Mouse (Mus musculus) embryonic facial prominence, embryonic 13.5 days (tissue): ENCODE measurements at regions not wholly inside any gene's neighbourhood (a gene's known extent, or its start where the extent isn't known, plus 50 kb on each side); places are given as distances from the start of the nearest gene placed in this dataset.

Source experiments
- ATAC-seq: fragments of 200-750 bp; cut with Nextera tagmentation; 2 replicates; pipeline ENCODE4 v1.8.0; 2017; ENCODE audit warnings: low read depth; ENCODE audit not compliant: insufficient number of reproducible peaks, insufficient read depth, low FRiP score, low TSS enrichment
- H3K27ac ChIP-seq: fragments of 300-500 bp; sonication (generic); 2 replicates; pipeline ENCODE4 v1.5.1; 2015; ENCODE audit warnings: moderate library complexity, mild to moderate bottlenecking, inconsistent platforms
- H3K27me3 ChIP-seq: fragments of 300-500 bp; sonication (generic); 2 replicates; pipeline ENCODE4 v1.6.1; 2015; ENCODE audit warnings: mild to moderate bottlenecking, inconsistent platforms
- H3K36me3 ChIP-seq: fragments of 300-500 bp; sonication (generic); 2 replicates; pipeline ENCODE4 v1.6.1; 2015; ENCODE audit warnings: mild to moderate bottlenecking, inconsistent platforms
- H3K4me1 ChIP-seq: fragments of 300-500 bp; sonication (generic); 2 replicates; pipeline ENCODE4 v1.6.1; 2015; ENCODE audit warnings: inconsistent platforms
- H3K4me2 ChIP-seq: fragments of 300-500 bp; sonication (generic); 2 replicates; pipeline ENCODE4 v1.6.1; 2015; ENCODE audit warnings: moderate library complexity, mild to moderate bottlenecking, inconsistent platforms
- H3K4me3 ChIP-seq: fragments of 300-500 bp; sonication (generic); 2 replicates; pipeline ENCODE4 v1.5.1; 2015; ENCODE audit warnings: mild to moderate bottlenecking, inconsistent platforms
- H3K9ac ChIP-seq: fragments of 300-500 bp; sonication (generic); 2 replicates; pipeline ENCODE4 v1.6.1; 2015; ENCODE audit warnings: mild to moderate bottlenecking, inconsistent platforms
- H3K9me3 ChIP-seq: fragments of 300-500 bp; sonication (generic); 2 replicates; pipeline ENCODE4 v1.6.1; 2016; ENCODE audit warnings: inconsistent platforms
- WGBS: fragments of 180-500 bp; shearing (Covaris S2); methylation state at CpG from one replicate; pipeline ENCODE4 v1.1.7; 2015; ENCODE audit warnings: mixed read lengths; 5-methylcytosine and 5-hydroxymethylcytosine counted together

- H3K27ac ChIP-seq = no peak overlapping the region
- WGBS = 85% methylated on average over 3 of the region's 3 CpGs
- H3K4me1 ChIP-seq = no peaks in the 10 kb centered on the region
- H3K9ac ChIP-seq = no peak overlapping the region
- no peaks in the 10 kb centered on the region for H3K27me3 ChIP-seq
- H3K4me2 ChIP-seq = no peak overlapping the region
- H3K9me3 ChIP-seq = no peaks in the 10 kb centered on the region
- H3K36me3 ChIP-seq = no peaks in the 10 kb centered on the region
- ATAC-seq = no peak
- H3K4me3 ChIP-seq = no peak overlapping the region
These were observed 63.4 kb upstream of the Jade1 start for GRCm38 (mm10) chr3:41492031-41492726.

- H3K4me3 ChIP-seq = no peak overlapping the region
- no peak overlapping the region for H3K9ac ChIP-seq
- H3K4me2 ChIP-seq = no peak overlapping the region
- H3K9me3 ChIP-seq = no peaks in the 10 kb centered on the region
- no peaks in the 10 kb centered on the region for H3K27me3 ChIP-seq
- 93% methylated on average over 4 of the region's 4 CpGs for WGBS
- no peaks in the 10 kb centered on the region for H3K4me1 ChIP-seq
- ATAC-seq = no peak
- H3K27ac ChIP-seq = no peak overlapping the region
- H3K36me3 ChIP-seq = no peaks in the 10 kb centered on the region
These were observed 64.3 kb upstream of the Jade1 start for GRCm38 (mm10) chr3:41491185-41491584.

DNA sequence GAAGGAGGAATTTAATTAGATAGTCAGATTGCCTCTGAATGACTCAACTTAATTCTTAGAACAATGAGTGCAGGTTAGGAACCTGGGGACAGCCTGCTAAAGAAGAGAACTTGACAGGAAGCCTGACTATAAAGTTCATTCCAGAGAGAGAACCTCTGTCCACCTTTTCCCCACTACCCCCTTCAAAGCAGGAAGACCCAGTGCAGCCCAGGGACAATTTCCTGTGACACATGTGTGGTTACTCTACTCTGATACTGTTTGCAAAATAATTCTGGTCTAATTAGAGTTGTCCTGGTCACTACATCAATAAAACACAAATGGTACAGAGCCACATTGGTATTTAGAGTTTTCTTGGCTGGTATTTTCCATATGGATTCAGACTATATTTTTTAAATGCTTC, 65.5 kb upstream of the Jade1 start:
- no peak for ATAC-seq
- H3K4me1 ChIP-seq = no peaks in the 10 kb centered on the region
- no peaks in the 10 kb centered on the region for H3K9me3 ChIP-seq
- no peak overlapping the region for H3K27ac ChIP-seq
- no peak overlapping the region for H3K4me3 ChIP-seq
- H3K27me3 ChIP-seq = no peaks in the 10 kb centered on the region
- H3K4me2 ChIP-seq = no peak overlapping the region
- no peak overlapping the region for H3K9ac ChIP-seq
- H3K36me3 ChIP-seq = no peaks in the 10 kb centered on the region

- 85% methylated on average over 3 of the region's 3 CpGs for WGBS
- H3K36me3 ChIP-seq = no peaks in the 10 kb centered on the region
These were observed 66.0 kb upstream of the Jade1 start for GRCm38 (mm10) chr3:41489571-41489970.

DNA sequence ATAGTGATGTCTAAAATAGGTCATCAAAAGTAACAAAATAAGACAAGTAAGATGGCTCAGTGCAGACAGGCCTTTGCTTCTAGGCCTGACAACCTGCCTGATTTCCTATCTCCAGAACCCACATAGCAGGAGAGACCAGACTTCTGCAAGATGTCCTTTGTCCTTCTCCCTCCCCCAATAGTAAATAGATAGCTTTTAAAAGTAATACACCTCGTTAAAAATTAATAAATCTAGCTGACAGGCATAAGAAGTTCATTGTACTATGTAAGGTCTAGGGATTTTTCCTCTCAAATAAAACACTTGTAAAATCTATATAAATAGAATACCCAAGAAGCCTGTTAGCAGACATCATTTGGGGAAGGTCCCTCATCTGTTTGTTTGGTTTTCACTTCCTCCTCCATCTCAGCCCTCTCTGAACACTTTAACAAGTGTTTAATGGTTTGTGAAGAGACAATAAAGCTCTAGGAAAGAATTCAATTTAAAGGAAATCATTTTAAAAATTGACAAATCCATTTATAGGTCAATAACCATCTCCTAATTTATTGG, 67.2 kb upstream of the Jade1 start:
- Histone ChIP-seq H3K9me3 (no peaks in the 10 kb centered on the region), H3K4me2 (no peak overlapping the region), H3K36me3 (no peaks in the 10 kb centered on the region), H3K9ac (no peak overlapping the region), H3K4me3 (no peak overlapping the region), H3K4me1 (no peaks in the 10 kb centered on the region), H3K27ac (no peak overlapping the region), H3K27me3 (no peaks in the 10 kb centered on the region)
- ATAC-seq = no peak
- WGBS = 44% methylated on average over 1 of the region's 1 CpGs

More at GRCm38 (mm10) chr3:41489571-41489970, 66.0 kb upstream of the Jade1 start:
- Histone ChIP-seq H3K4me3 (no peak overlapping the region), H3K4me2 (no peak overlapping the region), H3K9me3 (no peaks in the 10 kb centered on the region), H3K27ac (no peak overlapping the region), H3K27me3 (no peaks in the 10 kb centered on the region), H3K9ac (no peak overlapping the region), H3K4me1 (no peaks in the 10 kb centered on the region)
- no peak for ATAC-seq

DNA sequence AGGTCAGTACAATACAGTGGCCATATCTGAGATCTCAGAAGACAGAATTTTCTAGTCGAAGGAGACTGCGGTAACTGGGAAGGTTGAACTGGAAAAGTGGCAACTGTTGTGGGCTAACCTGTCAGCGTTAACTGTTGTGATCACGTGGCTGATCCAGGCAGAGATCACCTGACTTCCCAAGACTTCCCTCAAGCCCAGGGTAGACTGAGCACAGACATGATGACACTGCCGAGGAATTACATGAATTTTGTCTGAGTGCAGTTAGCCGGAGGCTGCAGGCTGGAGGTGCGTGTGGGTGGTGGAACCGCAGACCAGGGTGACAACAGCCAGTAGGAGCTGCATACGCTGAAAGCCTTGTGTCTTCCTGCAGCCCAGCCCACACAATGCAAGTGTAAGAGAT, 70.6 kb upstream of the Jade1 start:
- H3K4me3 ChIP-seq = no peak overlapping the region
- WGBS = 82% methylated on average over 9 of the region's 9 CpGs
- H3K4me1 ChIP-seq = no peaks in the 10 kb centered on the region
- ATAC-seq = no peak
- H3K9ac ChIP-seq = no peak overlapping the region
- H3K27ac ChIP-seq = no peak overlapping the region
- no peak overlapping the region for H3K4me2 ChIP-seq
- H3K36me3 ChIP-seq = no peaks in the 10 kb centered on the region
- no peaks in the 10 kb centered on the region for H3K9me3 ChIP-seq
- no peaks in the 10 kb centered on the region for H3K27me3 ChIP-seq

- WGBS = 74% methylated on average over 3 of the region's 3 CpGs
- H3K27ac ChIP-seq = no peak overlapping the region
These were observed 71.9 kb upstream of the Jade1 start for GRCm38 (mm10) chr3:41483582-41483981.

GRCm38 (mm10) chr3:41482881-41483494, 72.5 kb upstream of the Jade1 start:
- H3K36me3 ChIP-seq = no peaks in the 10 kb centered on the region
- no peak overlapping the region for H3K4me3 ChIP-seq
- no peak overlapping the region for H3K9ac ChIP-seq
- no peaks in the 10 kb centered on the region for H3K27me3 ChIP-seq
- no peak for ATAC-seq
- no peak overlapping the region for H3K4me2 ChIP-seq
- H3K4me1 ChIP-seq = no peaks in the 10 kb centered on the region
- H3K9me3 ChIP-seq = no peaks in the 10 kb centered on the region
- H3K27ac ChIP-seq = no peak overlapping the region
- 70% methylated on average over 5 of the region's 5 CpGs for WGBS

More at GRCm38 (mm10) chr3:41483582-41483981, 71.9 kb upstream of the Jade1 start:
- no peak for ATAC-seq
- H3K4me3 ChIP-seq = no peak overlapping the region
- no peaks in the 10 kb centered on the region for H3K27me3 ChIP-seq
- H3K36me3 ChIP-seq = no peaks in the 10 kb centered on the region
- no peak overlapping the region for H3K9ac ChIP-seq
- H3K4me2 ChIP-seq = no peak overlapping the region
- no peaks in the 10 kb centered on the region for H3K4me1 ChIP-seq
- no peaks in the 10 kb centered on the region for H3K9me3 ChIP-seq

- no peak for ATAC-seq
- WGBS = 81% methylated on average over 3 of the region's 3 CpGs
- Histone ChIP-seq H3K4me3 (no peak overlapping the region), H3K27ac (no peak overlapping the region), H3K4me1 (no peaks in the 10 kb centered on the region), H3K36me3 (no peaks in the 10 kb centered on the region), H3K27me3 (no peaks in the 10 kb centered on the region), H3K9ac (no peak overlapping the region), H3K9me3 (no peaks in the 10 kb centered on the region), H3K4me2 (no peak overlapping the region)
These were observed 75.3 kb upstream of the Jade1 start for GRCm38 (mm10) chr3:41480186-41480585.

DNA sequence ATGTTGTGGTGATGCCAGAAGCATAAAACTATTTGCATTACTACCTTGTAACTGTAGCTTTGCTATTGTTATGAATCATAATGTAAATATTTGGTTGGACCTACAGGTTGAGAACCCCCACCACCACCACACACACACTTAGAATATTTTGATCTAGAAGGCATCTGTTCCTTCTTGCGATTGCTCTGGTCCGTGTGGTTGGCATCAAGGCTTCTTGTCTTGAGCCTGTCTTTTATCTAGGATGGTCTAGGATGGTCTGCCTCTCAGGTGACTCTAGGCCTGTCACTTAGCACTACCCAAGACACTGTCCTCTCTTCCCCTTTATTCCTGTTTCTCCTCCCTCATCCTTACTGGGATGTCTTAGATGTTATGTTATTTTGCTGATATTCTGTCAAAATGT, 76.6 kb upstream of the Jade1 start:
- no peaks in the 10 kb centered on the region for H3K36me3 ChIP-seq
- 88% methylated on average over 2 of the region's 2 CpGs for WGBS

GRCm38 (mm10) chr3:41476516-41476915, 79.0 kb upstream of the Jade1 start:
- no peak overlapping the region for H3K27ac ChIP-seq
- 86% methylated on average over 6 of the region's 6 CpGs for WGBS
- ATAC-seq = no peak
- no peak overlapping the region for H3K4me3 ChIP-seq
- H3K27me3 ChIP-seq = no peaks in the 10 kb centered on the region
- H3K4me1 ChIP-seq = no peaks in the 10 kb centered on the region
- H3K9me3 ChIP-seq = no peaks in the 10 kb centered on the region
- H3K9ac ChIP-seq = no peak overlapping the region
- H3K36me3 ChIP-seq = no peaks in the 10 kb centered on the region
- no peak overlapping the region for H3K4me2 ChIP-seq

More for the DNA sequence above, 76.6 kb upstream of the Jade1 start:
- Histone ChIP-seq H3K9me3 (no peaks in the 10 kb centered on the region), H3K4me2 (no peak overlapping the region), H3K27ac (no peak overlapping the region), H3K4me1 (no peaks in the 10 kb centered on the region), H3K27me3 (no peaks in the 10 kb centered on the region), H3K4me3 (no peak overlapping the region), H3K9ac (no peak overlapping the region)
- ATAC-seq = no peak

DNA sequence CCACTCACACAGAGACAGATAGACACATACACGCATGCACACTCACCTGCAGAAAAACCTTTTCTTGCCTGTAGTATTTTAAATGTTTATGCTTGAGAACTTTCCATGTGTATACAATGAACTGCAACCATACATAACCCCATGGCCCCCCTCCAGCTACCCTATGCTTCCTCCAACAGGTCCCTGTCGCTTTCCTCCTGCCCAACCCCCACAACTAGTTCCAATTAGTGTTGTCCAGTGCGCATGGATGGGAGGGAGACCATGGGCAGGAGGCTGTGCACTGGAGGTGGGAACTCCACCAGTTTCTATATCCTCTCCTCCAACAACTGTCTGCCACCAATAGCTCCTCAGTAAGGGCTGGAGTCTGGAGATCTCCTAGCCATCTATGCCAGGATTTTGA, 82.9 kb upstream of the Jade1 start:
- 84% methylated on average over 3 of the region's 3 CpGs for WGBS
- no peaks in the 10 kb centered on the region for H3K27me3 ChIP-seq
- no peak overlapping the region for H3K9ac ChIP-seq
- no peaks in the 10 kb centered on the region for H3K9me3 ChIP-seq
- no peak overlapping the region for H3K4me3 ChIP-seq
- no peak for ATAC-seq
- no peaks in the 10 kb centered on the region for H3K36me3 ChIP-seq
- no peaks in the 10 kb centered on the region for H3K4me1 ChIP-seq
- H3K4me2 ChIP-seq = no peak overlapping the region
- no peak overlapping the region for H3K27ac ChIP-seq
